Mouse (Mus musculus) Muller cell, postnatal 12 days (primary cell): ENCODE measurements around the gene Dppa3.

ENCODE experiments used
- DNase-seq: peaks from one replicate; pipeline ENCODE4 v3.0.0-alpha.2; 2015; ENCODE audit errors: inconsistent ontology term

Gene Dppa3

DNA sequence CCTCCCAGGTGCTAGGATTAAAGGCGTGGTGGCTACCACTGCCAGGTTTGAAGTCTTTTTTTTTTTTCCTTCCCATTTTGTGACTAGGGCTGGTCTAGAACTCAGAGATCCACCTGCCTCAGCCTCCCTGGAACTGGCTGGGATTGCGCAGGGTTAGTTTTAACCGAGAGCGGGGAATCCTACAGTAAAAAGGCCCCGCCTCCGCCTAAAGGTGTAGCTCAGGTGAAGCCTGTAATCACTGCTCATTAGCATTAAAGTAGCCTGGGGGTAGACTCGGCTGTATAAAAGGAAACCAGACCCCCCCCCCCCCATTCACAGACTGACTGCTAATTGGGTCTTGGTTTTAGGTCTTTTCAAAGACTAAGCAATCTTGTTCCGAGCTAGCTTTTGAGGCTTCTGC is at the start of gene Dppa3:
Gene Dppa3 (plus strand): TSS at position 301 of the 400 bp plus-strand sequence.
- no peak for DNase-seq

DNA sequence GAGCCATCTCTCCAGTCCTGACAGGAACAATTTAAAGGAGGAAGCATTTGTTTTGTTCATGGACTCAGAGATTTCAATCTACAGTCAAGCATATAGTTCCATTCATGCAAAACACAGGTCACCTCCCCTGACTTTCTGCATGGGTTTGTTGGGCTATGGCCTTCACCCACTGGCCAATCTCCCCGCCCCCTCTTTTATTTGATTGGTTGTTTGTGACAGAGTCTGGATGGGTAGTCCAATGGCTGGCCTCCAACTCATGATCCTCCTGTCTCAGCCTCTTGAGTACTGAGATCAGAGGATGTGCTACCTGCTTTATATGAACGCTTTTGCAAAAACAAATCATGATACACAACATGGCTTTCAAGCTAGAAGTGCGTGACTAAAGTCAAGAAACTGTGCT is 49.2 kb upstream of the Dppa3 start:
- DNase-seq = no peak

DNA sequence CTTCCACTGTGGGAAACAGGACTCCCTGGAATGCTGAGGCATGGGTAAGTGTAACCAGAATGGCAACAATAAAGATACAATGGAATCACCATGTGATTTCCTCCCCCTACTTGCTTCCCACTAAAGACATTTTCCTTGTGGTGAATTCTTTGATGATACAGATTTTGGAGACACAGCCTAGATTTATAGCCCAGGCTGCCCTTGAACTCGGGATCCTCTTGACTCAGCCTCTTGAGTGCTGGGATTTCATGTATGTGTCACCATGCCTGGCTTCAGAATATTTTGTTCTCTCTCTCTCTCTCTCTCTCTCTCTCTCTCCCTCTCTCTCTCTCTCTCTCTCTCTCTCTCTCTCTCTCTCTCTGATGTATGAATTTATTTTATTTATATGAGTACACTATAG is 47.1 kb upstream of the Dppa3 start:
- no peak for DNase-seq

DNA sequence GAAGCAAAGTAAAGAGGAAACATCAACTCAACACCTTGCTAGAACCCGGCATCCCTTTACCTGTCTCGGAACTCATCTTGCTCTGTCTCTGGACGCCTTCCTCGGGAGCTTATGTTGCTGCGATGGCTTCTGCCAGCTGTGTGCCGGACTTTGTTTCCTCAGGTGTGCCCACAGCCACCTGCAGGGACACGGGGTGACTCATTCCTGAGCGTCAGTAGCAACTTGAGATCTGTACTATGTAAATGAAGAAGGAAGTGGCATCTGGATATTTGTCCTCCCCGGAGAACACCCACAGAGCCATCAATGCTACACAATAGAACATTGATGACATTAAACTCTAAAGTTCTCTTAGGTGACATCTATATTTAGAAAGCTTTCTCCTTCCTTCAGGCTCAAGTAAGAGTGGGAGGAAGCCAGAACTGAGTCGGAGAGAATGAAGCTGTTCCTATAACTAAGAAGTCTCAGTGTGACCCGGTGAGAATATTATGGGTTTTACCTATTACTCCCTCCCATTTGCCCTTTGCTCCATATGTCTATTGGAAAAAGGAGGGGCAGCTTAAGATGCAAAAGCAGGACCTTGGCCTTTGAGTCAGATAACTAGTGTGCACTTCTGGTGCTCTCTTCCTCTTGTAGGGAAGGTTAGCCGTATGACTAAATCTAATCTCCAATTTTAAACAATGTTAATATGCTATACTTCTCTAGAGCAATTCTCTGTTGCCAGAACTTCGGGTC is 35.0 kb upstream of the Dppa3 start:
- DNase-seq = no peak

DNA sequence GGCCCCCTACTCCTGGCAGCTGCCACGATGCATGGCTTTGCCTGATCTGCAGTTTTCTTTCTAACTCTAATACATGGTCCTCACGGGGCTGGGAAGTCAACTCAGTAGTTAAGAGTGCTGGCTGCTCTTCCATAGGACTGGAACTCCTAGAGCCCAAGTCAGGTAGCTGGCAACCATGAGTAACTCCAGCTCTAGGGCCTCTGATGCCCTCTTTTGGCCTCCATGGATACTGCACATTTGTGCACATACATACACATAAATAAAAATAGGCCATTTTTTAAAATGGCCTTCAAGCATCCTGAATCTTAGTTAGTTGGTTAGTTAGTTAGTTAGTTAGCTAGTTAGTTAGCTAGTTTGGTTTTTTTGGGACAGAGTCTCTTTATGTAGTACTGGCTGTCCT is 33.3 kb upstream of the Dppa3 start:
- no peak for DNase-seq

DNA sequence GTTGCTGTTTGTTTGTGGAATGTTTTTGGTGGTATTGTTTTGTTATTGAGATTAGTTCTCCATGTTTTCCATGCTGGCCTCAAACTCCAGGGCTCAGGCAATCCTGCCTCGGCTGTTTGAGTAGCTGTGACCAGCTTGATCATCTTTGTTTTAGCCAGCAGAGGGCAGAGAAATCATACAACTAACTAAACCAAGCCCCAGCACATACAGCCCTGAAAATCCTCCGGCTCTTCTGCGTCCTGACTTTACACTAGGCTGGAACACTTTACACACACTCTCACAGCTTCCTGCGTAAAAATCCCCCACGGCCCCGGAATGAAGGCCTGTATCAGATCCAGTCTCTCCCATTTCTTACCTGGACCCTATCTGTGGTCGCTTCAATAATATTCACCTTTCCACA is 30.6 kb upstream of the Dppa3 start:
- DNase-seq = no peak

DNA sequence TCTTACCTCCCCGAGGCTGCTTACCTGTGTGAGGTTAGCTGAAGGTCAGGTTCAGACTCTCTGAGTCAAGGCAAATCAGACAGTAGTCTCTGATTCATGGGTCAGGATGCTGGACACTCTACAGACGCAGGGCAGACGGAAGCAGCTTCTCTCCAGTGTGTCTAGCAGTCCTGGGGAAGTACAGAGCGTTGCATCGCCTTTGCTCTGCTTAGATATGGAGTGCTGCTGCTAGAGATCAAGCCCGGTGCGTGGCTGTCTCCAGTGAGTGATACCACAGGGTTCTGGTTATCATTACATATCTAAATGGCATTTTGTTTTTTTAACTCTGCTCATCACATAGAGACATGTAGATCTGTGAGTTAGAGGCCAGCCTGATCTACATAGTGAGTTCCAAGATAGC is 29.6 kb upstream of the Dppa3 start:
- no peak for DNase-seq

DNA sequence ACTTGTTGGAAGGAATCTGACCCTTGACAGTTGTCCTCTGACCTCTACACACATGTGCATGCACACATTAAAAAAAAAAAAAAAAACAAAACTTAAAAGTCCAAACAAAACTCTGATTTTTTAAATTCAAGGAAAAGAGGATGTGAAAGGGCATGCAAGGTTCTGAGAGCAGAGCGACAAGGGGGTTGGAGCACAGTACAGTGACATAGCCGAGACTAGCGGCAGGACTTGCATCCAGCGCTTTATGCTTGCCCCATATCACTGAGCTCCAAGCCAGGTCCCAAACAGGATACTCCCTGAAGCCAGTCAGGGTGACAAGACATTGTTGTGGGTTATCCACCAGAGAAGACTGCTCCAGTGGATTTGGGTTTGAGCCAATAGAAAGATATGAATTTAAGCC is 28.2 kb upstream of the Dppa3 start:
- no peak for DNase-seq

DNA sequence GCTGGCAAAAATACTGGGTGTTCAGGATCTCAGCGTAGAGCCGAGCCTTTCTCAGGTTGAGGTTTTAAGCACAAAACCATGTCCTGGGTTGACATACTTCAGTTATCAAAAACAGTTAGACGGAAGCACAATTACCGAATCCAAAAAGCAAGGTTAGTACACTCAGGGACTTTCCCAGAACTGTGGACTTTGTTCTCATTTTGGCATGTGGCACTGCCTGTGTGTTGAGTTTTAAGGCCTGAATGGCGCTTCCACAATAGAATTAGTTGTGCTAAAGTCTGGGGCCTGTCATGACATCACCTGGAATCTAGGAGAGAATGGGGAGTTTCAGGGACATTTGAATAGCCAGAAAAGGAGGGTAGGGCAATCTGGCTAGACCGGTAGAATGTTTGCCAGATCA is 27.8 kb upstream of the Dppa3 start:
- DNase-seq = peak; percentile 58

DNA sequence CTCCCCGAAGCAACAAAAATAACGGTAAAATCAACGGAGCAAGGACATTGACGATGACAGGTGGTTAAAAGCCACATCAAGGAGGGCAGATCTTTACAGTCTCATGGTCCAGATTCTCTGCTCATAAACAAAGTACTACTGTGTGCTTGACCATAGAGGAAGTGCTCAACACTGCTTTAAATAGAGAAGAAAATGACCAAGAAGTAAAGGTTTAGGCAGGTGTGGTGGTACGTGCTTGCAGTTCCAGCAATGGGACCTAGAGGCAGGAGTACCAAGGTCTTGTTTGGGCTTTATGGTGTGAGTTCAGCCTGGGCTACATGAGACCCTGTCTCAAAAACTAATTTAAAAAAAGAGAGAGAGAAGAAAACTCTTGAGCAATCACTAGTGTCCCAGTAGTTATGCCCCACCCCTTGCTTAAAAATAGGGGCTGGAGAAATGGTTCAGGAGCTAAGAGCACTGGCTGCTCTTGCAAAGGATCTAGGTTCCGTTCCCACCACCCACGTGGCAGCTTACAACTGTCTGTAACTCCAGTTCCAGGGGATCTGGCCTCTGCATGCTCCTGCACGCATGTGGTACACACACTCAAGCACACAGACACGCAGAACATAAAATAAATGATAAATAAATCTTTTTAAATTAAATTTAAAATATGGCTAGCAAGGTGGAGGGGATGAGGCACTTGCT is 27.0 kb upstream of the Dppa3 start:
- DNase-seq = no peak

DNA sequence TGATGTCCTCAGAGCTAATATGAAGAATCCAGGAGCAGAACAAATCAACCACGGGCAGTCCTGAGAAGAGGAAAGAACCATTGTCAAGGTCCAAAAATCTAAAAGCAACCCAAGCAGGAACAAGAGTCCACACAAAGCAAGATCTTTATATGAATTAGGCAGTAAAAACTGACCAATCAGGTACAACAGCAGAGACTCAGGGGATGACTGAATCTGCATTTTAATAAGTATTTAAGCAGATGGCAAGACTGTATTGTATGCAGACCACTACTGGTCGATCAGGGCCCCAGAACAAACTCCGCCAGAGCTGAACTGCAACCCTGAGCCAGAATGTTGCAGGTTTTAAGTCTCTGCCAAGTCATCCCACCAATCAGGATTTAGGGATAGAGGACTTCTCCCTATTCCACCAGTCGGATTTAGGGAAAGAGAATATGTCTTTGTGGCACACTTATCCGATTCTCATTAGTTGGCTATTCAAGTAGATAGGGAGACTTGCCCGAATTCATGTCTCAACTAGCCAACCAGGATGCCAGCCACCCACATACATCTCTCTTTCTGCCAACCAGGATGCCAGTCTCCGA is 26.1 kb upstream of the Dppa3 start:
- DNase-seq = no peak

DNA sequence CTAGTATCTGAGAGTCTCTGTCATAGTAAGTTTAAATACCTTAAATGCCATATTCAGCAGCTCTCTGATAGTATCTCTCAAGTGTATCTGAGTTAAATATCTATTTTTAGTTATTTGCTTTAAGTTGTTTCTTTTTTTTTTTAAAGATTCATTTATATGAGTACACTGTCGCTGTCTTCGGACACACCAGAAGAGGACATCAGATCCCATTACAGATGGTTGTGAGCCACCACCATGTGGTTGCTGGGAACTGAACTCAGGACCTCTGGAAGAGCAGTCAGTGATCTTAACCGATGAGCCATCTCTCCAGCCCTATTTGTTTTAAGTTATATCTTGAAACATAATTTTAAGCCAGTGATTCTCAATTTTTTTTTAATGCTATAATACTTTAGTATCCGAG is 25.2 kb upstream of the Dppa3 start:
- no peak for DNase-seq

DNA sequence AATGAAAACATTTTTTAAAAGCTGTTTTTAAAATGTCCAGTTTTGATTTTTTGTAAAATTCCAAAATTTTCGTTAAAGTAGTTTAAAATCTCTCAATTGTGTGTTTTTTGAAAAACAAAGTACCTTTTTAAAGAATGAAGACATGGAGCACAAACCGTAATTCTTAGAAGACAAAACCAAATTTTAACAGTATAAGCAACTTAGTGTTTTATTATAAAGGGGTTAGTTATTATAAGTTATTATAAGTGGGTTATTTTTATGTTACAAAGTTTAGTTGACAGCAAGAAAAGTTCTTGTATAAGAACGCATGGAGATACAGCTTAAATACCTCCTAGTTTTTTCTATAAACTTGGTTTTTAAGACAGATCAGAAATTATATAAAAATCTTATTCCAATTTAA is 24.6 kb upstream of the Dppa3 start:
- no peak for DNase-seq

DNA sequence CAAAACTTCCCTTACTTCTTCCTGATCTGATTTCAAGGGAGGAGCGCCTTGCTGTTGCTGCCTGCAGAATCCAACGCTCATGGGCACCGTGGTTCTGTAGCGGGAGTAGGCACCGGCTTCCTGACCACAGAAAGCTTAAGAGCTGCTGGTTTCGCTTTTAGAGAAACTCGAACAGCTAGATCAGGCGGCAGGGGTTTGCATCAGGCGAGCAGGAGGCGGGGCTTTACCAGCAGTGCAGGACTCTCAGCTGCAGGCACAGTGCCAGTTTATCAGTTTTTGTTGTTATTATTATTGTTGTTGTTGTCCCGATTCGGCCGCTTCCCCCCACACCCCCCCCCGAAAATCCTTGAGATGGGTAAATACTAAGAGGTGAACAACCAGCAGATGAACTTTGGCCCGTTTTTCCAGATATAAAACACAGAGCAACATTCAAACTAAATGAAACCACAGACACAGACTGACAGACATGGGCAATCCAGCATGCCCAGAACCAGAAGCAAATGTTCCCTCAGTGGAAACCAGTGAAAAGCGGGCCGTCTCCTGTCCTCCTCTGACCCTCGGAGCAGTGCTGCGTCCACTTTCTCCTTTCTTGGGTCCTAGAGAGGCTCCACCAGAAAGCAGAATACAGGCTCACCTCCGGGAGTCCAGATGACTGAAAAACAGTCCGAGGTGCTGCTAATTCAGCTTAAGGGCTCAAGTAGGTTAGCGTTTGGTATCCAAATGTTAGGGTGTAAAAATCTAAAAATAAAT is 23.8 kb upstream of the Dppa3 start, which contains the start of gene Apobec1:
Gene Apobec1 (minus strand): TSS at position 203 of the 750 bp plus-strand sequence.
- DNase-seq = peak; percentile 77

DNA sequence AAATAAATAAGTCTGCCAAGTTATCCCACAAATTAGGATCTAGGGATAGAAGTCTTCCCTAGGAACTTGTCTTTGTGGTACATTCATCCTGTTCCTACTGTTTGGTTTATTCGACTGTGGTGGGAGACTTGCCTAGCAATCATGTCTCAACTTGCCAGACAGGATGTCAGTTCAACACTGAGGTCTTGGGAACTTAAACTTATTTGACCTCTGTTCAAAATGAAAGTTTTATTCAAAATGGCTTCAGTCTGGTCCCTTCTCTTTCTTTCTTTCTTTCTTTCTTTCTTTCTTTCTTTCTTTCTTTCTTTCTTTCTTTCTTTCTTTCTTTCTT is 23.3 kb upstream of the Dppa3 start:
- DNase-seq = no peak

DNA sequence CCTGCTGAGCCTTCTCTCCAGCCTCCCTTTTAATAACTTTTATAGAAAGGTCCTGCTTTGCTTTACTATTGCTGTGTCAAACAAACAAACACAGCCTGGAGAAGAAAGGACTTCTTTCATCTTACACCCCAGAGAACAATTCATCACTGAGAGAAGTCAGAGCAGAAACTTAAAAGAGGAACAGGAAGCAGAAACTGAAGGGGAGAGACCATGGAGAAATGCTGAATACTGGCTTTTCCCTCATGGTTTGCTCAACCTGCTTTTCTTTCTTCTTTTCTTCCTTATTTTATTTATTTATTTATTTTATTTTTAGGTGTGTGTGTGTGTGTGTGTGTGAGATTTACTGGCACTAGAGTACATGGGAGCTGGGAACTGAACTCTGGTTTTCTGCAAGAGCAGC is 21.9 kb upstream of the Dppa3 start:
- DNase-seq = no peak

DNA sequence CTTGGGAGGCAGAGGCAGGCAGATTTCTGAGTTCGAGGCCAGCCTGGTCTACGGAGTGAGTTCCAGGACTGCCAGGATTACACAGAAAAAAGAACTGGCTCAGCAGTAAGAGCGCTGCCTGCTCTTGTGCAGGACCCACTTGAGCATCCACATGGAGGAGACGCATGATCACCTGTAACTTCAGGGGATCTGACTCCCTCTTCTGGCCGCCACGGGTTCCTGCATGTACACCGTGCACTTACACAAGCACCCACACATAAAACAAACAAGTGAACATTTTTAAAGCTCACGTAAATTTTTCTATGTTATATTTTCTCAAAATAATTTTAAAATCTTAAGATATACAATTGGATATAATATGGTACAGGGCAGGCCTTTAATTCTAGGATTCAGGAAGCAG is 20.7 kb upstream of the Dppa3 start:
- DNase-seq = no peak

DNA sequence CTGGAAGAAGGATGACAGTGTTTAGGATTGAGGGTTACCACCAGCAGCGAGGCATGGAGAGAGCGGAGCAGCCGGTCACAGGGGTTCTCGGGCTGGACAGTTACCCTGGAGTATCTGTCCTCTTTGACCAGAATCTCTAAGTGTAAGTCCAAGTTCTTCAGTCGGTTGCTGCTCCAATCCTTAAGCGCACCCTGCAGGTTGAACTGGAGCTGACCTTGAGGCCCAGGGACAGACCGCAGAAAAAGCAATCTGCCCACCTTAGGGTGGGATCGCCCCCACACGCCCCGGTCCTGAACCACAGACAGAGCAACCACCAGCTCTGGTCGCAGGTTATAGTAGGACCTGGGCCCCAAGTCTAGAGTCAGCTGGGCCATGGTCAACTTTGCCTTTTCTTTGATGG is 19.5 kb upstream of the Dppa3 start:
- no peak for DNase-seq

DNA sequence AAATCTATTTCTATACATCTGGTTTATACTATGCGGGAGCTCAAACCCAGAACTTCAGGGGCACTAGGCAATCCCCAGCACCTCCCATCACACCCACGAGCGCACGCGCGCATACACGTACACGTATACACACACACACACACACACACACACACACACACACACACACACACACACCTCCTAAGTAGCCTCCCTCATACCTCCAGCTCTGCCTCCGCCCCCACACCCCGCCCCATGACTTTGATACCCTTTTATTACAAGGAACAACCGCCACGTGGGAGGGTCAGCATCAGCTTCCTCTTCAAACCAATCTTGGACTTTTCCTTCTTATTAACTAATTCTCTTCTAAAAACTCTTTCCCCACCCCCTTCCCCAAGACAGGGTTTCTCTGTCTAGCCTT is 18.5 kb upstream of the Dppa3 start:
- DNase-seq = no peak

DNA sequence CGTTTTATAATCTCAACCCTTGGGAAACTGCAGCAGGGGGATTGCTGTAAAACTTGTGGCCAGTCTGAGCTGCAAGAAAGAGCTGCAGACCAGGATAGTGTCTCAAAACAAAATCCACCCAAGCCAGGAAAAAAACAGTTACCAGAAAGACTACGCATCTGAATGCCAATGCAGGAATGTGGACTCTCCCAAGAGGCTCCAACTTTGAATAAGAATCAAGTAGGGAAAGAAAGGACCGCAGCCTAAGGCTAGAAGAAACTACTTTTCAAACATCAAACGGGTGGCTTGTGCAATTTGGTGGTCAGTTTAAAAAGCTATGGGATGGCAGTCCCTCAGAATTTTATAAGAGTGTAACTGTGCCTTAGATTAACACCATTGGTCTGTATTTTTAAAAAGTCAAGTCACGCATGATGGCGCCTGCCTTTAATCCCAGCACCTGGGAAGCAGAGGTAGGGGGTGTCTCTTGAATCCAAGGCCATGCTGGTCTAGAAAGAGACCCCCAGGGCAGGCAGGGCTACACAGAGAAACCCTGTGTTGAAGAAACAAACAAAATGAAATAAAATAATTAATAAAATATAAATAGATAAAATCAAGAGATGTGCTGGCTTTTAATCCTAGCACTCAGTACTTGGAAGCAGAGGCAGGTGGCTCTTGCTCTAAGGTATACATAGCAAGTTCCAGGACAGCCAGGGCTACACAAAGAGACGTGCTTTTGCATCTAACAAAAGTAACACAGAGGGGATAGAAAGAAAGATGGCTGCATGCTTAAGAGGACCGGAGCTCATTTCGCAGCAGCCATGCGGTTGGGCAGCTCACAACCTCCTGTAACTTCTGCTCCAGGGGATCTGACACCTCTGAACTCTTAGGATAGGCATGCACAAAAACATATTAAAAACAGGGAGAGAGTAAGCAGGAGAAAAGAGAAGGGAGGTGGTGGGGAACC is 17.5 kb upstream of the Dppa3 start:
- no peak for DNase-seq

DNA sequence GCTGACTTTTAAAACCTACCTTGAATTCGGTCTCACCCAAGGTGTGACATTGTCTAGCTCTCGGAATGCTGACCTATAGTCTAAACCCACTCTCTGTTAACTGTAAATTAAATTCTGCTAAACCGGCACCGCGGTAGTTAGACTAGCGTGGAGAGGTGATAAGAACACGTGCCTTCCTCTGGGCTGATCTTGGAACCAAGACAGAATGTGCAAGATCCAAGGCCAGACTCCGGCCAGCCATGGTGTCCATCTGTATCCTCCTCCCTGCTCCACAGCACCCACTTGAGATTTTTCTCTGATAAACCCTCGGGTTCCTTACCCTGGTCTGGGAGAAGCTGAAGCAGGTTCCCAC is 16.9 kb upstream of the Dppa3 start:
- DNase-seq = no peak

DNA sequence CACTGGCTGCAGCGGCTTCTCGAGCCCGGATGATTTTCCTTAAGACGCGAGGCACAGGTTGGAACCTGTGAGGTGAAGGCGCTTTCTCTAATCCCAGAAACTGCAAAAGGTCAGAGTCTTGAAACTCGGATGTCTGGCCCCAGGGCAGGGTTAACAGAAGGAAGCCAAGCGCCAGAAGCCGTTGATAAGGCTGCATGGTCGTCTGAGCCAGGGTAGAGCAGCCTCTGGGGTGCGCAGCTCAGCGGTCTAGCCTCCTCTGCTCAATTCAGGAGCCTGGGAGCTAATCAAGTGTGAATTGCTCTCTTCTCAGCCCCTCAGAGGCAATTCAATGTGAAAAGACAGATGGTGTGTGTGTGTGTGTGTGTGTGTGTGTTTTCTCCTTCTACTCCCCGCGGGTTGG is 16.4 kb upstream of the Dppa3 start, which contains the start of gene Gdf3:
Gene Gdf3 (minus strand): TSS at position 317 of the 400 bp plus-strand sequence.
- DNase-seq = no peak
